Mouse (Mus musculus) layer of hippocampus, adult 9-11 months (tissue): ENCODE results near the gene Fbxl17.

Experiments
- DNase-seq: peaks from one replicate; pipeline ENCODE4 v3.0.0; 2022

Fbxl17 gene

DNA sequence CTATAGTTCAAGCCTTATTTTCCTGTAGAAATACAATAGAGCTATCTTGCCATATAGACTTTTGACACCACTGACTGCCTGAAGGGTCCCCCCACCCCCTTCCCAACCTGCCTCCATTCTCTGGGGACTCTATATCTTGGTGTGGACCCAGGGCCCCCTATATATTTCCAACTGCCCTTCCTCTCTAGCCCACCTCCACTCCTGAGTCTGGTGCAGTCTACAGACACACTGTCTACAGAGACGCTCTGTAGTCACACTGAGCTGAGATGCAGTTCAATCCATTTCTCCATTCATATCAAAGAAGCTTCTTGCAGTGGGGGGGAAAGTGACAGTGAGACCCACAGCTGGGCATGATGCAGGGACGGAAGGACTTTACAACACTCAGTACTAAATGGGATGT lies 226.5 kb downstream of the Fbxl17 start:
- DNase-seq, result no peak

DNA sequence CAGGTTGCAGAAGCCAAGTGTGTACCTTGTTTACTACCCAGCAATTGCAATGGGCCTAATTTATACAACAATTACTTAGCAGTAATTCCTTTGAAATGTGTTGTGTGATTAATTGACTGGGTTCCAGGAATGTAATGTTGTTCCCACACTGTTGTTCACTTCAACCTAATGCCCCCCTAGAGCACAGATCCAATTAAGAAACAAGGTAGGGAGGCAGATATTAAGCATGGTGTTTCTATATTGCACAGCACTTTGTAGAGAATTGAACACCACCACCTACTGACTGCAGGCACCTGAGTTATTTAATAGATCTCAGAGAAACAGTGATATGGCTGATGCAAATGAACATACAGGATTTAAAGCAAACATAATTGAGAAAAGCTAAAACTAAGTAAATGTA lies 226.9 kb downstream of the Fbxl17 start:
- no peak for DNase-seq

DNA sequence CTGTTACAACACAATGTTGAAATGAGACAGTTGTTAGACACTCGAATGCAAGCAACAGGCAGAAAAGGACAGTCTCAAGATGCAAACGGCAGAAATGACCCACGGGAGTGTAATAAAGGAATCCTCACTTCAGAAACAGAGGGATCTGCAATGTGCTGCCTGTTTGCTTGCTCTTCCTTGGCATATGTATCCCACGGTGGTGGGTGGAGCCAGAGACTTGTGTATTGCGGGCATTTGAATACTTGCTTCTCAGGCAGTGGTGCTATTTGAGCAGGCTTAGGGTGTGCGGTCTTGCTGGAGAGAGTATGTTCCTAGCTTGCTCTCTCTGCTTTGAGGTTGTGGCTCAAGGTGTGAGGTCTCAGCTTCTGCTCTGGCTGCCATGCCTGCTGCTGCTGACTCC lies 228.8 kb downstream of the Fbxl17 start:
- DNase-seq, result no peak

DNA sequence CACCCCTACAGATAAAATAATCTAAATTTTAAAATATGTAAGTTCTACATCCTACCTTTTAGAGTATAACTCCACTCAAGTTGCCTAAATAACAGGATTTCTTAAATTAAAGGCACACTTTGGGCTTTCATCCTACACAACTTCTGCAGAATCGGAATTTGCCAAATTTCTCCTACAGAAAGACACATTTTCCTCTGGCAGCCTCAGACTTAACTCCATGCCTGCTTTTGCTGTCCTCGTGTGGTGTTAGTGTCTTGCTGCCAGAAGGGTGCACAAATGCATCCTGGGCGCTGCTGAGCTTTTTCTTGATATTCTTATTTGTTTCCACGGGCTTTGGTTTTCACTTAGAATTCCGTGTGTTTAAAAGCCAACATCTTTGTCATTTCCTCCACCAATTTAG lies 229.3 kb downstream of the Fbxl17 start:
- peak; percentile 13 for DNase-seq

DNA sequence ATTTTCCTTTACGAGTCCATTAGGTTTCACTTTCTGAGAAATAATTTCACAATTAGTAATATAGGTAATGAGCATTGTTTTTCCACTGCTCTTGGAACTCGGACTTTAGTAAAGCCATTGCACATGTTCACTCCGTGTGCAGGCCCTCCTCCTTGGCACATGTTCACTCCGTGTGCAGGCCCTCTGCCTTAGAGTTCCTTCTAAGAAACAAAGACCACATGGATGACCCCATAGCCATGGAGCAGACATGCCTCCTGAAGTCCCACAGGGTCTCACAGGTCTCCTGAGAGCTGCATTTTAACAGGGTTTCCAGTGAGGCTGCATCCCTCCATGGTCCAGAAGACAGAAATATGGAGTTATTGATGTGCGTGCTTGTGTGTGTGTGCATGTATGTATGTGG lies 237.1 kb downstream of the Fbxl17 start:
- DNase-seq, result no peak

DNA sequence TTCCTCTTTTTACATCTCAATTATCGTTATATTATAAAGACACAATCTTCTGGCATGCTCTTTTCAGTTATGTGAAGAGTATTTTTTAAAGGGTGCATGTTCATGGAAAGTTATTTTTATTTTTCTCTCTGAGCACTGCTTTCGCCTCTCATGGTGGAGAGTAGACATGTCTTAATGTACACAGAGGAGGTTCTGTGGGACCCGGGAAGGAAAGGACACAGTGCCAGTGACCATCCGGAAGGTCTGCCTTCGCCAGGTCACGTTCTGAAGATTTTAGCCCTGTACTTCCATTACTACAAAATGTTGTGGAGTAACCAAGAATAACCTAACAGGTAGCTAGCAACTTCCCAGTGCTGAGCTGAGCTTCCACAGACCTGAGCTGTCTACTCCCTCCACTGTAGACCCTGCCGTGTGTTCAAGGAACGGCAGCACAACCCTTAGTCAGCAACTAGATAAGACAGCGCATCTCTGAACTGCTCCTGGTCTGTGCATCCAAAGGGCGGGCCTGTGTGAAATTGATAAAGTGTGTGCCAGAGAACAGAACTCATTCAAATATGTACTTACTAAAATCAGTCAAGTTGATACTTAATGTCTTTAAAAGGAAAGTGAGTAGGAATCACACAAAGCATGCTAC lies 238.2 kb downstream of the Fbxl17 start:
- no peak for DNase-seq

DNA sequence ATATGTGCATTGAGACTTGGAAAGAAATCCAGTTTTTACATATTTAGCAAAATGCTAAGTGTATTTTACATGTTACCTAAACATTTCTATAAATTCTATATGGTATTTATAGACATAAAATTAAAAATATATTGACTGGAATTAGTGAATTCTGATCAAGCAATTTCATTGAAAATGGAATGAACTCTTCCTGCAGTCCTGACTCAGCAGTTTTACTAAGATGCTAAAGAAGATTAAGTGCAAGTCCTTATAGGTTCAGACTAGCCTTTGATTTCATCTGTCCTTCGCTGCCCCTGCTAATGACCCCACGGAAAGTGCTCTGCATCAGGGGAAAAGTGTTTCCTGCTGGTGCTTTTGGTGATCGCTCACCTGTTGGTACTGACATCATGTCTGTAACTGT lies 240.7 kb downstream of the Fbxl17 start:
- DNase-seq, result no peak

DNA sequence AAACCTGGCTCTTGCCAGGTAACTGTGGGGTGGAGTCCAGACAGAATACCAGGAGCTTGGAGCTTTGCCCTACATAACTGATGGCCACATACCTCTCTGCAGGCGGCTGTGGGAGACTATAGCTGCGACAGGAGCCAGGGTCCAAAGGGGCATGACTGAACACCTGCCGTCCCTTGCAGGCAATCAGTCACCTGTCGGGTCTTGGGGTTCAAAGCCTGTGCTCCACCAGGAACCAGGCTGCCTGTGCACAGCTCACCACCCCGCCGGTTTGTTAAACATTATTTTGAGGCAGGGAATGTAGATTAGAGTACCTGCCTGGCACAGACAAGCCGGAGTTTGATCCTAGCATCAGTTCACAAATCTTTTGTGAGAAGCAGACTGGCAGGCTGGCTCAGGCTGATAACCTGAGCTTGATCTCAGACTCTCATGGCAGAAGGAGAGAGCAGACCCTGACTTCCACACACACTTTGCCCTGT lies 253.6 kb downstream of the Fbxl17 start:
- no peak for DNase-seq

DNA sequence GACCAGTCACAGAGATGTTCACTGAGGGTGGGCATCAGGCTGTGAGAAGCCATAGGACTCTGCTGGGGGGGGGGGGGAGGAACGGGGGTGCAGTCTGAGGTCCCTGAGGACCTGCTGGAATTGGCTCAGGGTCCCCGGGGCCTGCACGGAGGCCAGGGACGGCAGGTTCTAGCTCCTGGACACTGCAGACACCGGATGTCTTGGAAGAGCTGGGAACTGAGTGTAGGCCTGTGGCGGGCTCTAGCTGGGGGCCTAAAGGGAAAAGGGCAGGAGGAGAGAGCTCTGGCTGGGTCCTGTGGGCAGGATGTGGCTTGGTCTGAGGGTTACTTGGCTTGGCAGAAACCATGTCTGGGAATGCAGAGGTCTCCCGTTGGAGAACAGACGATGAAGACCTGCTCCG lies 254.3 kb downstream of the Fbxl17 start:
- DNase-seq, result no peak

DNA sequence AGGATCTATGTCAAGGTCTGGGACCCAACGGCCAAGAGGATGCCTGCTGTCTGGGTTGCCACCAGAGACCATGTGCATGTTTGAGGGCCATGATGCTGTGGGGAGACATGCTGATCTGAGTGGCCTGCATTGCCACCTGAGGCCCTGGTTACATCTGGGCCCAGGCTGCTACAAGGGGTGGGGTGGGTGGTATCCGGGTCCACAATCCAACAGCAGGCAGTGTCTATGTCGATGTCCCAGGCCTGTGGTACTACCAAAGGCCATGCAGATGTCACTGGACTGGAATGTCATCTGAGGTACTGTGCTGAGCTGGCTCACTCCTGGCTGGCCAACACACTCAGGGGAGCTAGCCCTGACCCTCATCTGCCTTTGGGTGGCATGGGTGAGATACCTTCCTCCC lies 257.1 kb downstream of the Fbxl17 start:
- no peak for DNase-seq

DNA sequence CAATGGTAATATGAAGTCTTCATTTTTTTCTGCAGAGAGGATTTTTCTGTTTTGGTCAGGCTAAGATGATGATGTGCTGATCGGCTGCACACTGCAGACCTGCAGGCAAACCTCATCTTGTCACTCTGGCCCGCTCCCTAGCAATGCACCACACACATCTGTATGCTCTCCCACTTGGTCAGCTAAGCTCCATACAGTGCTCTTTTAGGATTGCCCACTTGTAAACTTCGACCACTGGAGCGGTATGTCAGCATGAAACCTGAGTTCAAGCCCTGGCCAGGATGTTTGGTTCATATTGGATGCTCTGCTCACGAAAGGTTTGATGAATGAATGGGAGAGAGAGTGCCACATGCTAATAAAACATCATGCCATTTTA lies 259.1 kb downstream of the Fbxl17 start:
- DNase-seq, result no peak

DNA sequence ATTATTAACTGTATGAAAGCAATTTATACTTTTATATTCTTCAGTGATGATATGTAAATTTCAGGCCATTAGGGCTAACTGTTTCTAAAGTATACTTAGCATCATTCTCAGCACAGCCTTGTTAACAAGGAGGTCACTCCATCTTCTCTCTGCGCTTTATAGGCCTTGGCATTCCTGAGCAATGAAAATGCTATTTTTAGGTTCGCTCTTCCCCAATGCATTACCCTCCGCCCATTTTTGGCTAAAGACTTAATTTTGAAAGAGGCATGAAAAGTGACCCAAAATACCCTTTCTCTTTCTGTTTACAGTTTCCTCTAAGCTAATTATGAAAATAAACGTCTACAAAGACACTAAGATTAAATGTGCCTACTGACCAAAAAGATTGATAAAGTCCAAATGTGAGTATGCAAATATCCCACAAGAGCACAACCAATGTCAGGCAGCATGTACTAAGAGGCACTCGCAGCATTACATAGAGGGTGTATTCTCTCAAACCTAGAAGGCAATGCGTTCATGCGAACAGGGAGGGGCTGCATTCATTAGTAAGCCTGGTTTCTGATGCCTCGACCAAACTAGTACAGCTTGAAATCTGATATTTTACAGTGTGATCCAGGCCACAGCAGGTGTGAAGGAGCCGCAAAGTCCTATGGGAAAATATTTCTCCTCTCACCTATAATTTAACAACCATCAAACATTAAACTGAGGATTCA lies 259.6 kb downstream of the Fbxl17 start:
- no peak for DNase-seq

DNA sequence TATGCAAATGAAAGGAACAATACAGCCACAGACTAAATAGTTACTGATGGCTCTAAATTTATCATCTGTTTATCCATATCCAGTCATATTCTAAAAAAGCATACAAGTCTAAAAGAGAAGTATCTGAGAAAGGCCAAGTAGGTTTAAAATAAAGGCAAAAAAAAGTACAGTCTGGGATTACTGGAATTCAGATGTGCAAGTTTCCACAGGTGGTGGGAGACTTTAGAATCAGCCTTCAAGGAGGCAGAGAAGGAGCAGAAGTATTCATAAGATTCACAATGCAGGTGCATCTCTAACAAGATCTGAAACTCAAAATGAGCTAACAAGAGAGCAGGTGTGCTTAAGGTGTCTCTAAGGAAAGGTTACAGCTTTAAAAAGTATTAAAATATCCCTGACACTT lies 263.0 kb downstream of the Fbxl17 start:
- no peak for DNase-seq

DNA sequence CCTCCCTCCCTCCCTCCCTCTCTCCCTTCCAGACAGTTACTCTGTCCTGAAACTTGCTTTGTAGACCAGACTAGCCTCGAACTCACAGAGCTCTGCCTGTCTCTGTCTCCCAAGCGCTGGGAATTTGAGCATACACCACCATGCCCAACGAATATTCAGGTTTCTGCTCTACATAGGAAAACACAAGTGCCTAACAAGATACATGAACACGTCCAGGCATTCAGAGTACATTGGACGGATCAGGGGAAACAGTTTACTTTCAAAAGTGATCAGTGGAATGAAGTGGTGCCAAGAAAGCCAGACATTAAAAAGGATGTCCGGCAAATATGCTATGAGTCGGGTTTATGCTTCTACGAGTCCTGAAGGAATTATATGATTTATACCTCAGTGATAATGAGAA lies 263.6 kb downstream of the Fbxl17 start:
- no peak for DNase-seq

DNA sequence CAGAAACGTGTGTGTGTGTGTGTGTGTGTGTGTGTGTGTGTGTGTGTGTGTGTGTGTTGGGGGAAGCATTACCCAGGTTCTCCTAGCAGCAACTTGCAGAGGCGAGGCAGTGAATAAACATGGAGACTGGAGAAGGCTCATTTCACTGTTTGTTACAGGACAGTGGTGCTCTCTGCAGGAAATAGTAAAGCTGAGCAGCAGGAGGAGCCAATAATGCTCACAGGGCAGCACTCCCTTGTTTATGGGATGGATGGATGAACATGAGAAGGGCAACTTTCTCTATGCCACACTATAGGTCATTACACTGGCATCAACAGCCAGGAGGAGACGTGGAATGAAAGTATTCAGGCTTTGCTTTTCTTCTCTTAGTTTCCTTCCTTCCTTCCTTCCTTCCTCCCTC lies 264.0 kb downstream of the Fbxl17 start:
- no peak for DNase-seq

DNA sequence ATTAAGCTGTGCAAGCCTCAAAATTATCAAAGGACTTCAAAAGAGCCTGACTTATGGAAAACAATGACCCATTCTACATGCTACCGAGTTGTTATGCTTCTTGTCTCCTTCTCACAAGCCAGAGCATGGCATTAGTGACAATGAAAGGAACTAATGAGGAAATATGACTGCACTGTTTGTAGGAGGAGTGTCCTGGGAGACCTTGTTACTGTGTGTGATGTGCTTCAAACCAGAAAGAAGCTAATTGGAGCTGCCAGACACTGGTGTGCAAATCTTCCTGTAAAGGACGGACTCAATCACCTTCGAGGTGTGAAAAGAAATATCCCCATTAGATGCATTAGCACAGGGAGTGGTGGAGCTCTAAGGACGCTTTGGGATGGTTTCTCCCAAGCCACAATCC lies 270.7 kb downstream of the Fbxl17 start:
- no peak for DNase-seq

DNA sequence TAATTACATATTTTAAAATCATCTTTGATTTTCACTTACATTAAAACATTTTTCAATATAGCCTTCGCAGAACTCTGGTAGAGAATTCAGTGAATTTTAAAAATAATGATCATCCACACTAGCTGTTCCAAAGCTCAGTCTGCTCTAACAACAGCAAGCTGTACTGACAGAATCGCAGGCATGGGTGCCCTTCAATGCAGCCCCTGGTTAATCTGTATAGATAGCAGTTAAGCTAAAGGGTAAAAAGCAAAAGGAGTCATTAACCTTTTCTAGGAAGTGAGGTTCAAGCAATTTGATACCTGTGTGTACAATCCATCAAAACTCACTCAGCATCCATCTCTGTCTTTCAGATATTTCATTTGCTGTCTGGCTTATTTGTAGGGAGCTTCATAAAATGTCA lies 273.4 kb downstream of the Fbxl17 start:
- DNase-seq, result no peak

DNA sequence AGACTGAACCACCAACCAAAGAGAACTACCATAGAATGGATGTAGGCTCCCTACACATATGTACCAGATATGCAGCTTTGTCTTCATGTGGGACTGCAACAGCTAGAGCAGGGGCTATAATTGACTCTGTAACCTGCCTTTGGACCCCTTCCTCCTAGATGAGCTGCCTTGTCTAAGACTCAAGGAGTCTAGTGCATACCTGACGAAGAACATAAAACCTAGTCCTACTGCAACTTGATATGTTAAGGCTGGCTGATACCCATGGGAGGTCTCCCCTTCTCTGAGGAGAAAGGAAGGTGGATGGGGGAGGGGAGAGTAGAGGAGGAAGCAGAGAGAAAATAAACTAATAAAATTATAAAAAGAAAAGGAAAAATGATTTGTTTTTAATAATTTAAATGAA lies 273.9 kb downstream of the Fbxl17 start:
- DNase-seq, result no peak

DNA sequence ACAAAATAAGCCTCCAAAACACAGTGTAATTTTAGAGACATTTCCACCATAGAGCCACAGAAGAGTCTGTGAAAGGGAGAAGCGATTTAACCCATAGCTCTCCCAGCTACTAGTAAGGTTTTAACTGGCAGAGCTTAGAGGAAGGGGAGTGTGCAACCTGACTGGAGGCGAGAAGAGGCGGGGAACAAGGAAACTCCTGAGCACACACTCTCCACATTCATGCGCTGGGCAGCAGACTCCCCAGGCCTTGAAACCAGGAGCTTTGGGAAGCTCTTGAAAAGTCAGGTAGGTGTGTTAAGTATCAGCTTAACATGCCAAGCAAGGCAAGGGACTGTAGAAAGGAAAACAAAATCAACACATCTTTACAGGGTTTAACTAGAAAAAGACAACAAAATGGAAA lies 276.1 kb downstream of the Fbxl17 start:
- DNase-seq, result no peak

DNA sequence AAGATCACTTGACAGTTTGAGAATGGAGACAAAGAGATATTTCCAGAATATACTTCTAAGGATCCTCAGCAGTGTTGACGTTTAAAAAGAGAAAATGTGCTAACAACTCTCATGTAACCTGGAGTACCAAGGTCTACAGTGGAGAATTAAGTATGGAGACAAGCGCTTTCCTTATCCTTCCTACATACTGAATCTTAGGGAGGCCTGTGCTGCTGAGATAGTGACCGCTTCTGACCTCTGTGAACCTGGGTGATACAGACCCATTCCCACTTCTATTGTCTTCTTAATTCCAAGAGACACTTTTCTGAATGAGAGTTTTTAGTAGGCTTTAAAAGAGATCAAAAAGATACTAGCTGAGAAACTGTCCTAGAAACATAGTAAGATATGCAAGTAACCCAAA lies 278.2 kb downstream of the Fbxl17 start:
- DNase-seq, result no peak

DNA sequence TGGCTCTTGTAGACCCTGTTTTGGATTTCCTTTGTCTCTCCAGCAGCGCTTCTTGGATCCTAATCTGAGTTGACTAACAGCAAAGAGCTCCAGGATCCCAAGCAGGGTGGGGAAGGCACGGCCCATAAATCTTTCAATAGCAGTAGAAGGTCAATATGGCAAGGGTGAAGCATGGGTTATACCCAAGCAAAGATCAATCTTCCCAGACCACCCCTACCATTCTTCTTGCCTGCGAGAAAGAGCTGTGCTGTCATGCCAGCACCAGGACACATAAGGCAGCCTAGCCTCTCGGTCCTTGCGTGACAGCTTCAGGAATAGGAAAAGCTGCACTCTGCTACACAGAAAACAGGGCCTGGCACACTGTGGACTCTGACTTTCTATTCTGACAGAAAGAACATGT lies 279.0 kb downstream of the Fbxl17 start:
- no peak for DNase-seq

DNA sequence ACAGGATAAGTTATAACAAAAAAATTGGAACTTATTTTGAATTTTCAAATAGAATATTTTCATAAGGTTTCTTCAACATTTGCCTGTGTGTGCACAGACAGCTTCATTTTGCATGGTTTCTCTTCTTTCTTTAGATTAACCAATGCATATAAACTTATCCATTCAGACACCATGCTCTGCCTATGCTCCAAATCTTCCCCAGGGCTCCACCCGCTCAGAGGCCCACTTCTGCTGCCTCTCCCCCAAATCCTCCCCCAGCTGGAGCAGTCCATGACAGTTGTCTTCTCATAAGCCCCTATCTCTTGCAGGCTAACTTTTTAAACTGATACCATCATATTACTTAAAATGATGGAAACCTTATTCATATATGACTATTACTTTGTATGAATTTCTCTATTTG lies 282.8 kb downstream of the Fbxl17 start:
- no peak for DNase-seq

DNA sequence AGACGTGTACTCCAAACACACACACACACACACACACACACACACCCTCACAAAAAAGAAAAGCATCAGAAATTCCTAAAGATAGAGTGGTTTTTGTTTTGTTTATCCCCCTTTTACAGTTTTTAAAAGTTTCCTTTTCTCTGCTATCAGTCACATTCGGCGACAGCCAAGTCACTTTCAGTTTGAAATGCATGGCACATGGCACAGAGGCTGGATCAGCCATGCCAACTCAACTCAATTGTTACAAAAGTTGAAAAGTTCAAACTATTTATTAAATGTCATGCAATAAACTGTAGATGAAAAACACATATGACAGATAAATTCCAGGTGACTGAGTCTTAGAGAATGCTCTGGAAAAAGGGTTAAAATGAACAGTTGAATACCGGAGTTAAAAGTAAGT lies 287.8 kb downstream of the Fbxl17 start:
- DNase-seq, result no peak

DNA sequence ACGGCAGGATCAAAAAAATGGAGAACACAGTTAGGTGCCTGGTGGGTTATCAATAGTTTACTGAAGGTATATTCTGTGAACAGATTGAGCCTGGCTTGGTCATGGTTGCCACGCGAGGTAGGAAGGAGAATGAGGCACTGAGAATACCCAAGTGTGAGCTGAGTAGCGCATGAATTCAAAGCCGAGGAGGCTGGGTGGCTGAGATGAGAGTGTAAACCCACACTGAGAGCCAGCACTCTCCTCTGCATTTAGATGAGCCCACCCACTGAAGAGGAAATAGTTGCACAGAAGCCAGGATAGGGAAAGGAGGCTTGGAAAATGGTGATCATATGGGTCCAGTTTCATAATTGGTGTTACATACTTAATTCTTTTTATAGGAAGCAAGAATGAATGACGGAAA lies 290.7 kb downstream of the Fbxl17 start:
- DNase-seq, result no peak

DNA sequence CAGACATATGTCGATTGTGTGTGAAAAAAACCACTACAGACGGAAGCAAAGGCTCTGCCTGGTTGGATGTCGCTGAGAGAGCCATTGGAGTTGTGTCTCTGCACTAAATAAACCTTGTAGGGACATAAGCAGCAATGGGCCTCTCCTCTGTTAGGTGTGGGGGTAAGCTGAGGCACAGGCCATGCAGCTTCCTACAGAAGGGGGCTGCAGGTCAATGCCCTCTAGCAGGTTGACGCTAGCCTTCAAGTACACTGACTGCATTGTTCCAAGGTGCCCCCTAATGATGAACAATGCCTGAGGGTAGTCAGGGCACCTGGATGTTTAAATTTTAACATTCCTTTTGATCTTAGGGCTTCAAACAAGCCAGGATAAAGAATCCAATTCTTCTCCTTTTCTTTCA lies 291.5 kb downstream of the Fbxl17 start:
- DNase-seq, result no peak
